Mouse (Mus musculus): Measurements from ENCODE around the gene Dthd1. TPM values are rescaled to one million over a fixed set of nuclear protein-coding genes. Genes with fewer than 3 reads are reported as not detected.

Gene Dthd1
- polyA plus RNA-seq, 1 experiment = not detected

GRCm38 (mm10) chr5:62854361-62854844, 40.8 kb downstream of the Dthd1 start:
- Histone ChIP-seq H3K36me3 (ENCODE audit: control insufficient read depth) (no peaks in the 10 kb centered on the region), H3K27me3 (ENCODE audit: control insufficient read depth) (no peaks in the 10 kb centered on the region), H3K4me3 (replicated peaks) (no peak overlapping the region), H3K4me1 (ENCODE audit: control insufficient read depth) (no peaks in the 10 kb centered on the region), H3K9me3 (ENCODE audit: control insufficient read depth, low read length) (no peaks in the 10 kb centered on the region)
- TF ChIP-seq GATA1 (IDR thresholded peaks at IDR 0.05; ENCODE audit: low read length) (no peak), TAL1 (IDR thresholded peaks at IDR 0.05; ENCODE audit: low read length) (no peak)

GRCm38 (mm10) chr5:62857502-62857901, 43.9 kb downstream of the Dthd1 start:
- no peaks in the 10 kb centered on the region for H3K9me3 ChIP-seq (ENCODE audit: control insufficient read depth, low read length)
- TF ChIP-seq GATA1 (IDR thresholded peaks at IDR 0.05; ENCODE audit: low read length) (no peak), TAL1 (IDR thresholded peaks at IDR 0.05; ENCODE audit: low read length) (no peak)
- no peaks in the 10 kb centered on the region for H3K4me1 ChIP-seq (ENCODE audit: control insufficient read depth)
- no peak overlapping the region for H3K4me3 ChIP-seq (replicated peaks)
- H3K27me3 ChIP-seq (ENCODE audit: control insufficient read depth) = no peaks in the 10 kb centered on the region
- H3K36me3 ChIP-seq (ENCODE audit: control insufficient read depth) = no peaks in the 10 kb centered on the region

GRCm38 (mm10) chr5:62858282-62858681, 44.7 kb downstream of the Dthd1 start:
- Histone ChIP-seq H3K36me3 (ENCODE audit: control insufficient read depth) (no peaks in the 10 kb centered on the region), H3K4me1 (ENCODE audit: control insufficient read depth) (no peaks in the 10 kb centered on the region), H3K4me3 (replicated peaks) (no peak overlapping the region), H3K27me3 (ENCODE audit: control insufficient read depth) (no peaks in the 10 kb centered on the region), H3K9me3 (ENCODE audit: control insufficient read depth, low read length) (no peaks in the 10 kb centered on the region)
- TF ChIP-seq TAL1 (IDR thresholded peaks at IDR 0.05; ENCODE audit: low read length) (no peak), GATA1 (IDR thresholded peaks at IDR 0.05; ENCODE audit: low read length) (no peak)

GRCm38 (mm10) chr5:62864348-62864747, 50.7 kb downstream of the Dthd1 start:
- Histone ChIP-seq H3K4me3 (replicated peaks) (no peak overlapping the region), H3K4me1 (ENCODE audit: control insufficient read depth) (no peaks in the 10 kb centered on the region), H3K36me3 (ENCODE audit: control insufficient read depth) (no peaks in the 10 kb centered on the region), H3K27me3 (ENCODE audit: control insufficient read depth) (no peaks in the 10 kb centered on the region), H3K9me3 (ENCODE audit: control insufficient read depth, low read length) (no peaks in the 10 kb centered on the region)
- no peak for TF ChIP-seq TAL1 (IDR thresholded peaks at IDR 0.05; ENCODE audit: low read length)

- Histone ChIP-seq H3K9me3 (ENCODE audit: control insufficient read depth, low read length) (no peaks in the 10 kb centered on the region), H3K27me3 (ENCODE audit: control insufficient read depth) (no peaks in the 10 kb centered on the region), H3K36me3 (ENCODE audit: control insufficient read depth) (no peaks in the 10 kb centered on the region), H3K4me3 (replicated peaks) (no peak overlapping the region), H3K4me1 (ENCODE audit: control insufficient read depth) (no peaks in the 10 kb centered on the region)
- no peak for TF ChIP-seq GATA1 (IDR thresholded peaks at IDR 0.05; ENCODE audit: low read length)
Measured at GRCm38 (mm10) chr5:62867003-62867402, 53.4 kb downstream of the Dthd1 start.

GRCm38 (mm10) chr5:62879530-62879929, 65.9 kb downstream of the Dthd1 start:
- Histone ChIP-seq H3K4me3 (replicated peaks) (no peak overlapping the region), H3K4me1 (ENCODE audit: control insufficient read depth) (no peaks in the 10 kb centered on the region), H3K36me3 (ENCODE audit: control insufficient read depth) (no peaks in the 10 kb centered on the region), H3K9me3 (ENCODE audit: control insufficient read depth, low read length) (no peaks in the 10 kb centered on the region), H3K27me3 (ENCODE audit: control insufficient read depth) (no peaks in the 10 kb centered on the region)
- no peak for TF ChIP-seq GATA1 (IDR thresholded peaks at IDR 0.05; ENCODE audit: low read length)
- no peak for TF ChIP-seq TAL1 (IDR thresholded peaks at IDR 0.05; ENCODE audit: low read length)

- H3K4me1 ChIP-seq (ENCODE audit: control insufficient read depth) = no peaks in the 10 kb centered on the region
- TF ChIP-seq GATA1 (IDR thresholded peaks at IDR 0.05; ENCODE audit: low read length) (no peak), TAL1 (IDR thresholded peaks at IDR 0.05; ENCODE audit: low read length) (no peak)
- H3K9me3 ChIP-seq (ENCODE audit: control insufficient read depth, low read length) = no peaks in the 10 kb centered on the region
- H3K36me3 ChIP-seq (ENCODE audit: control insufficient read depth) = no peaks in the 10 kb centered on the region
- no peaks in the 10 kb centered on the region for H3K27me3 ChIP-seq (ENCODE audit: control insufficient read depth)
- no peak overlapping the region for H3K4me3 ChIP-seq (replicated peaks)
Measured at GRCm38 (mm10) chr5:62895326-62895725, 81.7 kb downstream of the Dthd1 start.

- H3K4me1 ChIP-seq (ENCODE audit: control insufficient read depth) = no peaks in the 10 kb centered on the region
- no peaks in the 10 kb centered on the region for H3K9me3 ChIP-seq (ENCODE audit: control insufficient read depth, low read length)
- TF ChIP-seq TAL1 (IDR thresholded peaks at IDR 0.05; ENCODE audit: low read length) = no peak
- TF ChIP-seq GATA1 (IDR thresholded peaks at IDR 0.05; ENCODE audit: low read length) = no peak
- H3K27me3 ChIP-seq (ENCODE audit: control insufficient read depth) = no peaks in the 10 kb centered on the region
- H3K4me3 ChIP-seq (replicated peaks) = no peak overlapping the region
- H3K36me3 ChIP-seq (ENCODE audit: control insufficient read depth) = no peaks in the 10 kb centered on the region
Measured at GRCm38 (mm10) chr5:62906954-62907353, 93.3 kb downstream of the Dthd1 start.

GRCm38 (mm10) chr5:62909074-62909473, 95.5 kb downstream of the Dthd1 start:
- Histone ChIP-seq H3K27me3 (ENCODE audit: control insufficient read depth) (no peaks in the 10 kb centered on the region), H3K4me3 (replicated peaks) (no peak overlapping the region), H3K4me1 (ENCODE audit: control insufficient read depth) (no peaks in the 10 kb centered on the region), H3K36me3 (ENCODE audit: control insufficient read depth) (no peaks in the 10 kb centered on the region), H3K9me3 (ENCODE audit: control insufficient read depth, low read length) (no peaks in the 10 kb centered on the region)
- TF ChIP-seq GATA1 (IDR thresholded peaks at IDR 0.05; ENCODE audit: low read length) (no peak), TAL1 (IDR thresholded peaks at IDR 0.05; ENCODE audit: low read length) (no peak)

GRCm38 (mm10) chr5:62924616-62925015, 111.0 kb downstream of the Dthd1 start:
- TF ChIP-seq TAL1 (IDR thresholded peaks at IDR 0.05; ENCODE audit: low read length) = no peak
- H3K4me3 ChIP-seq (replicated peaks) = no peak overlapping the region

More at GRCm38 (mm10) chr5:62924616-62925015, 111.0 kb downstream of the Dthd1 start:
- Histone ChIP-seq H3K4me1 (ENCODE audit: control insufficient read depth) (no peaks in the 10 kb centered on the region), H3K36me3 (ENCODE audit: control insufficient read depth) (no peaks in the 10 kb centered on the region), H3K27me3 (ENCODE audit: control insufficient read depth) (no peaks in the 10 kb centered on the region), H3K9me3 (ENCODE audit: control insufficient read depth, low read length) (no peaks in the 10 kb centered on the region)

Other genes with a start within 250 kb of the Dthd1 start
- 0.01 TPM in 1 of 2 replicates, not detected in the other for gene Arap2, start 47.7 kb upstream of the Dthd1 start, polyA plus RNA-seq (2012)